Mouse (Mus musculus) C2C12 (cell line): ENCODE results near the gene Birc2.

Experiments
- CEBPB ChIP-seq: IDR thresholded peaks from one replicate; pipeline ENCODE4 v1.6.1; 2011; ENCODE audit warnings: low read depth, mild to moderate bottlenecking, control low read depth, moderate library complexity
- CTCF ChIP-seq: IDR thresholded peaks from one replicate; pipeline ENCODE4 v1.5.1; 2011; ENCODE audit not compliant: control insufficient read depth, insufficient read depth, insufficient read length
- MAX ChIP-seq: IDR thresholded peaks from one replicate; pipeline ENCODE4 v1.6.1; 2011; ENCODE audit warnings: mild to moderate bottlenecking, control low read depth
- MYOG ChIP-seq: IDR thresholded peaks from one replicate; pipeline ENCODE4 v1.6.1; 2011; ENCODE audit not compliant: control insufficient read depth, insufficient read length; ENCODE audit errors: extremely low read depth
- USF1 ChIP-seq: IDR thresholded peaks from one replicate; pipeline ENCODE4 v1.6.1; 2011; ENCODE audit warnings: low read depth, mild to moderate bottlenecking, control low read depth, moderate library complexity

GRCm38 (mm10) chr9:7884346-7884745 lies 47.5 kb upstream of the Birc2 start:
- no peak for TF ChIP-seq USF1
- no peak for TF ChIP-seq CTCF
- no peak for TF ChIP-seq MAX
- no peak for TF ChIP-seq MYOG
- TF ChIP-seq CEBPB = no peak
